Mouse (Mus musculus) spleen, adult 2 months (tissue): ENCODE results near the gene Nme4. TPM values are rescaled to one million over a fixed set of nuclear protein-coding genes. Genes with fewer than 3 reads are reported as not detected.

Experiments
- DNase-seq, 2 experiments: peaks; one replicate each; pipeline versions ENCODE4 v3.0.0 to v3.0.0-alpha.2; 2012 to 2021; ENCODE audit warnings: low spot score in 2 of 2, low read depth in 1 of 2
- H3K27ac ChIP-seq: fragments of 200-500 bp; 2 replicates; pipeline ENCODE4 v1.5.1; 2012; ENCODE audit warnings: low read length, inconsistent platforms; ENCODE audit not compliant: insufficient read depth
- H3K27me3 ChIP-seq: fragments of 200-500 bp; 2 replicates; pipeline ENCODE4 v1.6.1; 2012; ENCODE audit warnings: mild to moderate bottlenecking, moderate library complexity, low read length, inconsistent platforms; ENCODE audit not compliant: control insufficient read depth, insufficient read depth
- H3K36me3 ChIP-seq: fragments of 200-500 bp; 2 replicates; pipeline ENCODE4 v1.6.1; 2012; ENCODE audit warnings: mild to moderate bottlenecking, low read length, inconsistent platforms; ENCODE audit not compliant: control insufficient read depth, insufficient read depth
- H3K4me1 ChIP-seq: fragments of 200-500 bp; 2 replicates; pipeline ENCODE4 v1.6.1; 2011; ENCODE audit warnings: inconsistent platforms; ENCODE audit not compliant: control insufficient read depth, insufficient read depth, insufficient read length
- H3K4me3 ChIP-seq: fragments of 200-500 bp; 2 replicates; pipeline ENCODE4 v1.5.1; 2011; ENCODE audit warnings: mild to moderate bottlenecking, inconsistent platforms; ENCODE audit not compliant: insufficient read depth, insufficient read length; ENCODE audit errors: extremely low read depth
- CTCF ChIP-seq: fragments of 200-500 bp; IDR thresholded peaks from 2 replicates; pipeline ENCODE4 v1.5.1; 2011; ENCODE audit warnings: mild to moderate bottlenecking, inconsistent platforms; ENCODE audit not compliant: insufficient read depth, insufficient read length, insufficient replicate concordance; ENCODE audit errors: extremely low read depth
- POLR2A ChIP-seq: fragments of 200-500 bp; IDR thresholded peaks from 2 replicates; pipeline ENCODE4 v1.6.1; 2011; ENCODE audit warnings: low read depth, low read length, inconsistent platforms
- WGBS: fragments of 180-500 bp; shearing (Covaris S2); methylation state at CpG from one replicate; pipeline ENCODE4 v1.1.7; 2018; 5-methylcytosine and 5-hydroxymethylcytosine counted together
- polyA plus RNA-seq: library from polyadenylated mRNA; depleted of rRNA; stranded (reverse); fragments of >200 nt; gene quantifications from 2 replicates; pipeline ENCODE4 v1.2.3, GENCODE M21; 2012

Nme4 gene
- polyA plus RNA-seq, 1 experiment: 13.7 TPM

- TF ChIP-seq POLR2A (no peak), CTCF (no peak)
- H3K4me1 ChIP-seq: no peaks in the 10 kb centered on the region; the same call in 1 of the 2 replicates
- no peaks in the 10 kb centered on the region for H3K27me3 ChIP-seq
- no peak overlapping the region for H3K4me3 ChIP-seq
- no peaks in the 10 kb centered on the region; the same call in none of the 2 replicates for H3K36me3 ChIP-seq
- DNase-seq: no peak
- 94% methylated on average over 18 of the region's 18 CpGs for WGBS
- no peak overlapping the region for H3K27ac ChIP-seq
Observed at GRCm38 (mm10) chr17:26131856-26132853, 36.8 kb upstream of the Nme4 start.

DNA sequence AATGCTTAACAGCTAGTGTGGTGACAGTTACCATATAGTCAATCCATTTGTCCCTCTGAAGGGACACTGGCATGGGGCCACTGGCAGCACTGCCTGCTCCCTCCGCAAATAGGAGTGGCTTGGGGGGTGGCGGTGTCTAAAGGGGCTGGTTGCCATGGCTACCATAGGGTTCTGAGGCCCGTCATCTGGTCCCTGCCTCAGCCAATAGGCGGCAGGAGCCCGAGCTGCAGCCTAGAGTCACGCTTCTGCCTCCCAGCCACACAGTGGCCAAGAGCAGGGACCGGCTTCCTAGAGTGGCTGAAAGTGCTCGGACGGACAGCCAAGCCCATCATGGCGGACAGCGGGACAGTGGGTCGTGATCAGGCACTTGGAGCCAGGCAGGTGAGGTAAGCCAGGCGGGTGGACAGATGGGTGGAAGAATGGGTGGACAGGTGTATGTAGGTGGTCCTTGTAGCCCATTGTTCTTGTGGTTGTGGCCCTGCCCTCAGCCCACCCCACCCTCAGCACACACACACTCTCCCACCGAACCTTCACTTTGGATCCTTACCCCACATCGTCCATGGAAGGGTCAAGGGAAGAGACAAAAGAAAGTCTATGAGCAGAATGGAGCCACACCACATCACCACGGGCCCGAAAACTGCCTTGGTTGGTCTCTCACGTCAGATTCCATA lies 35.8 kb upstream of the Nme4 start:
- H3K4me3 ChIP-seq: no peak overlapping the region
- no peak overlapping the region for H3K27ac ChIP-seq
- 96% methylated on average over 18 of the region's 18 CpGs for WGBS
- H3K27me3 ChIP-seq: no peaks in the 10 kb centered on the region
- DNase-seq: no peak
- TF ChIP-seq CTCF (no peak), POLR2A (no peak)
- H3K36me3 ChIP-seq: peaks cover 6% of the 10 kb centered on the region
- no peaks in the 10 kb centered on the region; the same call in 1 of the 2 replicates for H3K4me1 ChIP-seq

DNA sequence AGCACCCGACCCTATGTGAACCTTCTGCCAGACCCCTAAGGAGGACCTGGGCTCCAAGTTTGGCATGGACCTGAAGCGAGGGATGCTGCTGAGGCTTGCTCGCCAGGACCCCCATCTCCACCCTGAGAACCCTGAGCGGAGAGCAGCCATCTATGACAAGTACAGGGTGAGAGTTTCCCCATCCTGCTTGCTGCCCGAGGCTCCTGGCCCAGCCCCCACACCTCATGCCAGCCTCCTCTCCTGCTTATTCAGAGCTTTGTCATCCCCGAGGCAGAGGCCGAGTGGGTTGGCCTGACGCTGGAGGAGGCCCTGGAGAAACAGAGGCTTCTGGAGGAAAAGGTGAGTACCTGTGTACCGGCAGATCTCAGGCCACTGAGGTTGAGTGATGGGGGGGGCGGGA lies 29.8 kb upstream of the Nme4 start:
- Histone ChIP-seq H3K27me3 (no peaks in the 10 kb centered on the region), H3K27ac (no peak overlapping the region), H3K4me1 (peaks cover 8% of the 10 kb centered on the region; the same call in 1 of the 2 replicates), H3K36me3 (peaks cover 9% of the 10 kb centered on the region), H3K4me3 (no peak overlapping the region)
- WGBS: 96% methylated on average over 10 of the region's 10 CpGs
- TF ChIP-seq CTCF (no peak), POLR2A (no peak)
- DNase-seq: no peak

- TF ChIP-seq POLR2A (no peak), CTCF (no peak)
- Histone ChIP-seq H3K4me1 (peaks cover 8% of the 10 kb centered on the region; the same call in 1 of the 2 replicates), H3K27me3 (no peaks in the 10 kb centered on the region), H3K27ac (no peak overlapping the region), H3K4me3 (0 out of 2 replicates have a peak overlapping the region, but pooled peaks have one; percentile 89), H3K36me3 (peaks cover 9% of the 10 kb centered on the region)
- WGBS: 85% methylated on average over 7 of the region's 7 CpGs
- no peak for DNase-seq
Observed at GRCm38 (mm10) chr17:26124560-26124959, 29.2 kb upstream of the Nme4 start.

DNA sequence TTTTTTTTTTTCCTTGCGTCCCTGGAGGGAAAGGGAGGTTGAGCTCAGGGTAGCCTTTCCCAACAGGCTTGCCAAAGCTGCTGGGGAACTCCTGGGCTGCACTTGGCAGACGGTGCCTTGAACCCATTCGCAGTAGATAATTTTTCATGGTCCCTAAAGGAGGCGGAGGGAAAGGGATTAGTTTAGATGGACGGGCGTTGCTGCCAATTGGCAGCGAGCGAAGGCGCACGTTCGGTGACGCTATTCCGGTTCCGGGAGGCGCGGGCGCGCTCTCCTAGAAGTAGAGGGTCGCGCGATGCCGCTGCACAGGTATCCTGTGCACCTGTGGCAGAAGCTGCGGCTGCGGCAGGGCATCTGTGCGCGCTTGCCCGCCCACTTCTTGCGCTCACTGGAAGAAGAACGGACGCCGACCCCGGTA lies 27.9 kb upstream of the Nme4 start, which contains the start of gene Mrpl28:
Gene Mrpl28 (plus strand): TSS at position 234 of the 418 bp plus-strand sequence.
- Histone ChIP-seq H3K4me3 (peak within 1 kb of the TSS; percentile 89), H3K27ac (peak within 1 kb of the TSS; percentile 53), H3K4me1 (peaks cover 8% of the 10 kb centered on the region; the same call in 1 of the 2 replicates), H3K36me3 (peaks cover 9% of the 10 kb centered on the region), H3K27me3 (no peaks in the 10 kb centered on the region)
- DNase-seq: peak; percentile 82 to 89
- 1% methylated on average over 32 of the region's 32 CpGs for WGBS
- no peak for TF ChIP-seq CTCF
- TF ChIP-seq POLR2A: peak; percentile 91

GRCm38 (mm10) chr17:26122431-26123140 lies 27.2 kb upstream of the Nme4 start:
- no peak for DNase-seq
- TF ChIP-seq CTCF (no peak), POLR2A (no peak)
- no peak overlapping the region for H3K27ac ChIP-seq
- 79% methylated on average over 5 of the region's 5 CpGs for WGBS
- peaks cover 8% of the 10 kb centered on the region; the same call in 1 of the 2 replicates for H3K4me1 ChIP-seq
- no peaks in the 10 kb centered on the region for H3K27me3 ChIP-seq
- H3K36me3 ChIP-seq: peaks cover 9% of the 10 kb centered on the region
- no peak overlapping the region for H3K4me3 ChIP-seq
